9 mouse cellular contexts compared by ENCODE assay signal in the genomic region with DNA sequence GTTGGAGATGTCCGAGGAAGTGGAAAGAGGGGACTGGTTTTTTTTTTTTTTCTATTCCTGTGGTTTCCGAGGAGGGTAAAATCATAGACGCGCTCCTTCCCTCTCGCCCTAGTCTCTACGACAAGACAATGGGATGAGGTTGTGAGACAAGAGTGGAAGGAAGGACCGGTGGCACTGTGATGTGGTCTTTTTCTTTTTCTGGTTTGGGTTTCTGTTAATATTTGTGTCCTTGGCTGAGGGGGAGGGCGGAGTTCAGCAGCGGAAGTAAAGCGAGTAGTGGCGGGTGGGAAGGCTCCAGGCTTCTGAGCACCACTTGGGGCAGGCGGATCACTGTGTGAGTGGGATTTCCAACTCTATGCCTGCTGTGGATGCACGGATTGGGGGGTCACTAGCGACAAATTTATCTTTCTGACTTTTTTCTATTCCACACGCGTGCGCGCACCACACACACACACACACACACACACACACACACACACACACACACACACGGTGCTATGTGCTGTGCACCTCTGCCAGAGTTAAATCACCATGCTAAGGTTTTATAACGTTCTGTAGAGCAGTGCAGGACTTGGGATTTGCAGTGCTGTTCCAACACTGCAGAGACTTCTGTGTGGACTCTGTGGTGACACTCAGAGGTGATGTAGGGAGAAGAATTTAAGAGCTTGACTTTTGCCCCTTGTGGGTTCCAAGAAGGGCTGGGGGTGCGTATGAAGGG. TPM values are rescaled to one million over a fixed set of nuclear protein-coding genes. Genes with fewer than 3 reads are reported as not detected.
A peak's percentile ranks its signal among the peaks of the same experiment; 100 is the strongest.
DNase-seq lines count a peak whose midpoint lies in the region; ATAC-seq lines count a peak whose summit lies in the region.
"Had no signal": no experiment of that assay in that cellular context is flagged by ENCODE, and none has a peak within 500 bp of the region (broad histone marks: within the 10 kb centered on the region; RNA-seq: fewer than 3 reads in every experiment).

No protein-coding gene starts in this region.

- WGBS in embryonic facial prominence, embryonic 14.5 days = 3% methylated on average over 20 of the region's 21 CpGs
- under 1% methylated on average over 21 of the region's 21 CpGs for WGBS in liver, embryonic 12.5 days (ENCODE audit: insufficient replicate concordance)

- H3K4me2 ChIP-seq in embryonic facial prominence, embryonic 14.5 days (ENCODE audit: low read depth, low read length) = 0 out of 2 replicates have a peak overlapping the region, but pooled peaks have one; percentile 14
- H3K4me2 ChIP-seq in liver, embryonic 12.5 days = peak overlapping the region; percentile 37; the same call in 1 of the 2 replicates

- no peak for DNase-seq in embryonic facial prominence, embryonic 14.5 days (ENCODE audit: low spot score)
- peak; percentile 53 for DNase-seq in retina, embryonic 14.5 days (ENCODE audit: low spot score)
- DNase-seq in gastrocnemius, postnatal 4 days (ENCODE audit: low spot score in 2 of 2) = no peak
- DNase-seq in T-cell, adult 2 months (ENCODE audit: low spot score) = no peak
- no peak for DNase-seq in lung, postnatal 10 days
- DNase-seq: kidney, adult 2 months had no signal

- no peak for ATAC-seq in megakaryocyte, adult 5-6 weeks (ENCODE audit: poor library complexity, severe bottlenecking)
- no peak for ATAC-seq in embryonic facial prominence, embryonic 14.5 days (ENCODE audit: low read depth)
- no peak for ATAC-seq in liver, embryonic 12.5 days

- peaks cover 12% of the 10 kb centered on the region for H3K9me3 ChIP-seq in megakaryocyte, embryonic 14.5 days
- H3K9me3 ChIP-seq in embryonic facial prominence, embryonic 14.5 days (ENCODE audit: control insufficient read depth, low read length) = no peaks in the 10 kb centered on the region
- no peaks in the 10 kb centered on the region for H3K9me3 ChIP-seq in liver, embryonic 12.5 days (replicated peaks)

- no peaks in the 10 kb centered on the region for H3K36me3 ChIP-seq in megakaryocyte, embryonic 14.5 days (replicated peaks; ENCODE audit: low read length)
- H3K36me3 ChIP-seq in embryonic facial prominence, embryonic 14.5 days (ENCODE audit: control insufficient read depth, insufficient read depth, low read length) = no peaks in the 10 kb centered on the region
- H3K36me3 ChIP-seq in liver, embryonic 12.5 days = no peaks in the 10 kb centered on the region

- H3K4me1 ChIP-seq in megakaryocyte, embryonic 14.5 days = peaks cover 44% of the 10 kb centered on the region
- H3K4me1 ChIP-seq in embryonic facial prominence, embryonic 14.5 days (ENCODE audit: control insufficient read depth, insufficient read depth, low read length) = no peaks in the 10 kb centered on the region
- H3K4me1 ChIP-seq in liver, embryonic 12.5 days = peaks cover 9% of the 10 kb centered on the region; the same call in 1 of the 2 replicates

- H3K27me3 ChIP-seq in megakaryocyte, embryonic 14.5 days (replicated peaks) = peaks cover 95% of the 10 kb centered on the region
- H3K27me3 ChIP-seq in embryonic facial prominence, embryonic 14.5 days (replicated peaks; ENCODE audit: control insufficient read depth, insufficient read depth, low read length) = peaks cover 98% of the 10 kb centered on the region
- H3K27me3 ChIP-seq in liver, embryonic 12.5 days (replicated peaks) = peaks cover 97% of the 10 kb centered on the region

- no peak overlapping the region for H3K27ac ChIP-seq in embryonic facial prominence, embryonic 14.5 days (replicated peaks; ENCODE audit: low read depth, low read length)
- no peak overlapping the region for H3K27ac ChIP-seq in liver, embryonic 12.5 days

- peak overlapping the region; percentile 85 for H3K4me3 ChIP-seq in megakaryocyte, embryonic 14.5 days (replicated peaks)
- no peak overlapping the region for H3K4me3 ChIP-seq in embryonic facial prominence, embryonic 14.5 days (ENCODE audit: low read depth, low read length)
- 0 out of 2 replicates have a peak overlapping the region, but pooled peaks have one; percentile 17 for H3K4me3 ChIP-seq in liver, embryonic 12.5 days

- H3K9ac ChIP-seq in embryonic facial prominence, embryonic 14.5 days (ENCODE audit: low read depth, low read length) = no peak overlapping the region
- no peak overlapping the region for H3K9ac ChIP-seq in liver, embryonic 12.5 days

RNA-seq across cellular contexts. Expression of a gene that starts 14.1 kb away (rescaled TPM):
- 0.15 TPM in 1 of 2 replicates, not detected in the other for polyA plus RNA-seq in megakaryocyte, embryonic 14.5 days (2012; ENCODE audit: insufficient read depth, low replicate concordance)
- not detected in 2 replicates for total RNA-seq in megakaryocyte, adult 5-6 weeks (2015)
- total RNA-seq in megakaryocyte, adult 5-6 weeks (2017) = not detected in 2 replicates
- polyA plus RNA-seq in embryonic facial prominence, embryonic 14.5 days (2014; fragmentation: Nextera tagmentation; extraction: Ambion mirVana) = 1.8 and 2.6 TPM in 2 replicates
- polyA plus RNA-seq in liver, embryonic 12.5 days (2016; fragmentation: Nextera tagmentation; extraction: Ambion mirVana) = 0.05 TPM in 1 of 2 replicates, not detected in the other
- not detected for total RNA-seq in gastrocnemius, postnatal 4 days (2021)
- polyA plus RNA-seq: kidney, adult 2 months had no signal
